Mouse (Mus musculus): ENCODE measurements at regions not wholly inside any gene's neighbourhood (a gene's known extent, or its start where the extent isn't known, plus 50 kb on each side); places are given as distances from the start of the nearest gene placed in this dataset.

DNA sequence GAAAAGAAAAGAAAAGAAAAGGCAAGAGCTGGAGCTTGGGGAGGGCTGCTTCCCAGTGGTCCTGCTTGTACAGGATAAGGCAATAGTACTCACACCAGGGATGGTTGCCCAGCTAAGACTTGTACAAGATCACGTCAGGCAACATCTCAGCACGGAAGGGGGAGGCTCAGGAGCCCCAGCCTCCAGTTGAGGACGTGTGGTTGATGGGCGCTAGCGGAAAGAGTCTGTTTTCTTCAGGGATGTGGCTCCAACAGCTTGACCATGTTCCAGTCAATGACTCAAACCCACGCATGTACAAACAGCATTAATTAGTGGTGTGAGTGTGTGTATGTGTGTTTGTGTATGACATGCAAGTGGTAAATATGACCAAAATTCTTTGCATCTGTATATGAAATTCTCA, 153.1 kb upstream of the Rpl34 start:
- no peak for DNase-seq

DNA sequence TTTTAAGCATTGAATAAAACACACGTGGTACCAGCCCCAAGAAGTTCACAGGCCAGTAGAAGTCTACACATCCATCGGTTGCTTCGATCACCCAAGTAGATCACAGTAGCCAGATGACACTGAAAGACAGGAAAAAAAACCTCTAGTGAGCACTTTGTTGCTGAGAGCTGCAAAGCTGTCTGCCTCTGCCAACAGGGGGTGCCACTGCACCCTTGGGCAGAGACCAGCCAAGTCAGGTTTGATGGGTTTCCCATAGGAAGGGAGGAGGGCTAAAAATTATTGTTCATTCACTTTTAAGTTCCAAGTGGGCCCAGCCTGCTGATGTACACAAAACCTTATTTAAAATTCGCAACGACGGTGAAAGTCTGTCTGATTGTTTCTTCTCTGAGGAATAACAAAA, 150.3 kb upstream of the Rpl34 start:
- DNase-seq: no peak

DNA sequence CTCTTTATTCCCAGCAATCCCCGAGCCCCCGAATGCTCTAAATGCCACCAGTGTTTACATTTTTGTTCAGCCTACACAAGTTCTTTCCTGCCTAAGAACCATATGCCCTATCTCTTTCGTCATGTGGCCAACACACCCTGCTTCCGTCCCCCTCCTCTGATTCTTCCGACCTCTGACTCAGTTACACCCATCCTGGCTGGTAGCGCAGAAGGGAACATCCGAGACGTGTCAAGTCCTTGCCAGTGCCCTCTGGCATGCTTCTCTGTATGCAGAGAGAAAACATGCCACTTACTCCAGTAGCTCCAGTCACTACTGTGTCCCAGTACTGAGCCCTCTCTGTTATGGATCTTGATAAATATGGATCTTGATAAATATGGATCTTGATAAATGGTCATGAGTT, 149.3 kb upstream of the Rpl34 start:
- DNase-seq: no peak

DNA sequence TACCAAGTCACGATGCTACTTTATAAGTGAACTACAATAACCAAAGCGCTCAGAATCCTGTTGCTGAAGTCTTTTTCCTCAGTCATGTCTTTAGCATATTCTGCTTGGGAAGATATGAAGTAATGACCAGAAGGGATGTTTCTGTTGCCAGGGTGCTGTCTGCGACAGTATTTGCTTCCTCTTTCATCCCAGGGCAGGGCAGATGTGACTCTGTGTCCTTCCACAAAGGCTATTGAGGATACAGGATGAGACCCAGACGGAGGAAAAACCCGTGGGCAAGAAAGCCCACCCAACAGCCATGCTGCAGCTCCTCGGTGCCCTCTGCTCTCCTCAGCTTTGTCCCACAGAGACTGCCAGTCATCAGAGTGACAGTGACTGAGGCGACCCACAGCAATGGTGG, 148.6 kb upstream of the Rpl34 start:
- DNase-seq: no peak

DNA sequence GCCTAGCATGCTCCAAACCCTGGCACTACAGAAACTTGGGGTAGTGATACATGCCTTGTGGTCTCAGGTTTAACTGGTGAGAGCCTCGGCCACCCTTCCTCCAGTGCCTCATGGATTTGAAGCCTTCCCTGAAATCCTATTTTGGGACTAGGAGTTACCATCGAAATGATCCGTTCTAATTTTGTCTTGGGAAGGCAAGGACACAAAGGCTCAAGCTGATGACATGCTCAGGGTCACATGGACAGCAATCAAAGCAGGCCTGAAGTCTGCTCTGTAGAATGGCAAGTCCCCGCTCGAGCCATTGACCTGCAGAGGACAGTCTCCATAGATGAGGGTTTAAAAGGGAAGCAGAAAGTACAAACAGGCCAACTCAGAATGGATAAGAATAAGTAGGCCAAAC, 147.8 kb upstream of the Rpl34 start:
- no peak for DNase-seq

DNA sequence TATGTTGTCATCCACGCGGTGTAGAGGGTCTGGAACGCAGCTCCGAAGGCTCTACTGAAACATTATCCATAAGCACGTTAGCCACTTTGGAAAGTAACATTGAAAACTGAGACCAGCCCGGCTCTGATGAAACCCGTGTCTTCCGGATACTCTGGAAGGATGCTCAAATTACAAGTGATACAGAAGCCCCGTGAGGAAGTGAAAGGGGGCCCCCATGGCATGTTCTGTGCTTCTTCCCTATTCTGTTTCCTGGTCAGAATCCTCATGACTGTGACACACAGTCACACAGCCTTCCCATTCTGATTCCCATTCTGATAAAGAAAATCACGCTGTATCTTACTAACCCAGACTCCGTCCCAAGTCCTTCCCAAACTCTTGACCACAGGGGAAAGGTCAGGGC, 143.5 kb upstream of the Rpl34 start:
- DNase-seq: peak; percentile 69

DNA sequence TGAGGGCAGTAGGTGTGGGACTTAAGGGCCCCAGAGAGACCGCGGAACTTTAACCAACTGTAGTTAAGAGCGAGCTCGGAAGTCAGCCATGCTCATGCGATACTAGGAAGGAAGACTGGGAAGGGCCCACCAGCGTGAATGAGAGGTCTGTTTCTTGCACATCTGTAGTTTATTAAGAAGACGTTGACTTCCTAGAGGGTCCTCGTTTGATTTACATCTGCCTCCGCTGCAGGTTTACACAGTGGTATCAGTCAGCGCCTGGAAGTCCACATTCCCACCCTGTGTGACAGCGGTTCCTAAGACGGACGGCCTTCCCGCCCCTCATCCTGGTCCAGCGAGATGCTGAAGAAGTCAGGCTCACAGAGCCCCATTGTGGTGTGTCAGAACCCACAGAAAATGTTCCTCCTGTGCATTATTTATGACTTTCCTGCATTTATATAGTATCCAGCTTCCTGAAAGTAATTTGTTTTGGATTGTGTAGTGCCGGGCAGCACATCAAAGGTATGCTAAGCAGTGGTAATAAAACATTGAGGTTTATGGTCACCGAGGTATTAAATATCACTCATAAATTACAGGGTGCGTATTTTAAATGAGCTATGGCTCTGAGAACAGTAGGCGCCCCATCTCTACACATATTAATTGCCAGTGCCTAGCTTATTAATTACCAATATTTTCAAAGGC, 136.9 kb upstream of the Rpl34 start:
- no peak for DNase-seq

DNA sequence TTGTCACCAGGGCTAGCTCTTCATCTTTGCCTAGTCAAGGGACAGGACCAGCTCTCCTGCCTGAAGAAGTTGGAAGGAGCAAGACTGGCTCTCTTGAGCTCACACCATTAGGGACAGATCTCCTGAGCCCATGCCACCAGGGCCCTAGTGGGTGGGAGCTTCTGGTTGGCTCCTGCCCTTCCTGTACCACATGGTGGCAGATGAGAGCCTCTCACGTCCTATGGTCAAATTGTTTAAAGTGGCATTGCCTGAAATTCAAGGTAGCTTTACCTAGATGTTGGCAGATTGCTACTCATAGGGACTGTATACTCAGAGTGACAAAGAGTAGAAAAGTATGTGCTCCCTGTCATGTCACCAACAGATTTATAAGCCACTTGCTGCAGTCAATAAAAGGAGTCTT, 134.6 kb upstream of the Rpl34 start:
- DNase-seq: no peak

DNA sequence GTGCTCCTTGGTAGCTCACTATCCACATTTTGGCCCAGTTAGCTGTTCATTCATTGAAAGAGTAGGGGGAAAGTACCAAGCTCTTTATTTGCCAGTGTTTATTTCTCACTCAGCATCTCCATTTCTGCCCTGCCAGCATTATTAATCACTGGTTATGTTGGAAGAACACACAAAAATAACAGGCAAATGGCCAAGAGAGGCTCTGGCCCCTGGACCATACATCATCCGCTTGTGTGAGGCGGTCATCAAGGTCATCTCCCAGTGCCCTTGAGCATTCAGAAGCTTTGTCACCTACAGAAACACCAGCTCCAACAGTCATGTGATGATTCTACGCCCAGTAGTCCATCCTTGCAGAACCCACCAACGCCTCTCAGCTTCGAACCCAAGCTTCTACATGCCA, 133.2 kb upstream of the Rpl34 start:
- no peak for DNase-seq

DNA sequence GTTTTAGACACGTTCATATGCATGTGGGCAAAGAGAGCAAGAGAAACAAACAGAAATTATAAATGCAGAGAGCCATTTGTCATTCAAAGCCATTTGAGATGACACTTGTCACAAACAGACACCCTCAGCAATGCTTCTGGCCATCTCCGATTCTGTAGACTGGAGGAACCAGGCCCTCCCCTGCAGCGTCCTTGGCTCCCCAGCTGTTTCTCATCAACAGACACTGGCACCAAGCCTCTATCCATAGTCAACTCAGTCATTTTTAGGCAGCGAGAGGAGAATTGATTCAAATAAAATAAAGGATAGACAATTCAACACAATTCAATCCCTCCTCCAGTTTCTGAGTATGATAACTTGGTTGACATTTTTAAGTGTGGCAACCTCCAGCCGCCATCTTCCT, 130.1 kb upstream of the Rpl34 start:
- no peak for DNase-seq

DNA sequence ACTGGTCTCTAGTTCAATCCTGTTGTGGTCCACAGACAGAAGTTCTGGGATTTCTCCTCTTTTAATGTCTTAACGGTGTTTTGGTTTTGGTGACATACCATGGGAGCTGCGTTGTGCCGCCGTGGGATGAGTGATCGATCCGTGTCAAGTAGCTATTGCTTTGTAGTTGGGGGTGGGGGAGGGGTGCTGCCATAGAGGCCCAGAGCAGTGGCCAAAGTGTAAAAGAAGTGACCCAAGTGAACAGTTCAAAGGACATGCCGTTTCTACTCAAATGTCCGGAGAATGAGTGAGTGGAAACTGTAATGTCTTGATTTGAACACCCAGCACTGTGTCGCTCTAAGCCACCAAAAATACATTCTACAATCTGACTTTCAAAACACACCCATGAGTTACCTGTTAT, 123.7 kb upstream of the Rpl34 start:
- DNase-seq: no peak

DNA sequence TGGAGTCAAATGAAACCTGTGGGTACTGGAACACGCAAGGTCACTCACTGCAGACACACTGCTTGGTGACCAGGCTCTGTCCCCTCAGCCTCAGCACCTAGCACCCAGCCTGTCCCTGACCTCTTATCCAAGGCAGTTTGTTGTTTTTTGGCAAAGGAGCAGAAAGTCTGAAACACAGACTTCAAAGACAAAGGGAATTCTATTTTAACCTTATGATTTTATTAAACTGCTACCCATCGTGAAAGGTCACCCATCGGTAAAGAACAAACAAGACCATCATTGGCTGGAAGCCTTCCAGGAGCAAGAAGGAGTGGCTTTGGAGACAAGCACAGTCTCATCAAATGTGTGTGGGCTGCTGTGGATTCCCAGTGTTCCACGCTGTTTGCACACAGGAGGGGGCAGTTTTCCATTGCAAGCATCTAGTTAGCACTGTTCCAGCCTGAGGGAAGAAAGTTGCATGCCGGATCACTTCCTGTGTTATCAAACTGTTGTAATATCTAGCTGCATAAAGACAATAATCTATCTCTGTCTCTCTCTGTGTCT, 120.6 kb upstream of the Rpl34 start:
- DNase-seq: no peak

DNA sequence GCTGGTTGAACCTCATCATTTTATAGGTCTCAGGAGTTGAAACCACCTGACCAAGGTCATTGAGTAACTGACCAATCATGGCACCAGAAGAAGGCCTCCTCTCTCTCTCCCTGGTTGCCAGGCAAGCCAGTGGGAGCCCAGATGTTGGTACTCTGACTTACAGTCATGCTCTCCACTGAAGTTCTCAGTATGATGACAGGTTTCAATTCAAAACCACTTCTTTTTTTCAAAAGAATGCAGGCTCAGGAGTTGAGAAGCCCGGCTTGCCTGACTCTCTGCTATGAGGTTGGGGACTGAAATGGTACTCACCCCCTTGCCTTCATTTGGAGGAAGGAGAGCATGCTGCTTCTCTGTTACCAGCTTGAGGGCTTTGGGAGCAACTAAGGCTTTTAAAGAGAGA, 111.6 kb upstream of the Rpl34 start:
- DNase-seq: no peak

DNA sequence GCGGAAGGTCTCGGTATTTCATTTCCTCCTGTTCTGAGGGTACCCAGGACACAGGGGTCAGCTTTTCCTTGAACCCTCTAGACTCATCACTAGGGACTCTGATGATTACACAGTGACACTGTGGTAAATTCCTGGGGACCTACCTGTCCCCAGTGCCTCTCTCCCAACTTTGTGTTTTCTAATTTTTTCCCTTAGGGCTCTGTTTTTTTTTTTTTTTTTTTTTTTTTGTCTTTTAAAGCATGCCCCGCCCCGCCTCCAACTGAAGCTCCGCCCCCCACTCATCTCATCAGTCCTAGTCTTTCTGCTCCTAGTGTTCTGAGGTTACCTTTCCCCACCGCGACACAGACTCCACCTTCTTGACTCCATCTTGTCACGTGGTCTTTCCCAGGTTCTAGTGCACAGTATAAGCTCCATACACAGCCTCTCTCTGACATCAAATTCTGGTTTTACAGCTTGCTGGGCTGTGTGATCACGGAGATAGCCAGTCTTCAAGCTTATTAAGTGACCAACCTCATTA, 109.8 kb upstream of the Rpl34 start:
- DNase-seq: no peak

DNA sequence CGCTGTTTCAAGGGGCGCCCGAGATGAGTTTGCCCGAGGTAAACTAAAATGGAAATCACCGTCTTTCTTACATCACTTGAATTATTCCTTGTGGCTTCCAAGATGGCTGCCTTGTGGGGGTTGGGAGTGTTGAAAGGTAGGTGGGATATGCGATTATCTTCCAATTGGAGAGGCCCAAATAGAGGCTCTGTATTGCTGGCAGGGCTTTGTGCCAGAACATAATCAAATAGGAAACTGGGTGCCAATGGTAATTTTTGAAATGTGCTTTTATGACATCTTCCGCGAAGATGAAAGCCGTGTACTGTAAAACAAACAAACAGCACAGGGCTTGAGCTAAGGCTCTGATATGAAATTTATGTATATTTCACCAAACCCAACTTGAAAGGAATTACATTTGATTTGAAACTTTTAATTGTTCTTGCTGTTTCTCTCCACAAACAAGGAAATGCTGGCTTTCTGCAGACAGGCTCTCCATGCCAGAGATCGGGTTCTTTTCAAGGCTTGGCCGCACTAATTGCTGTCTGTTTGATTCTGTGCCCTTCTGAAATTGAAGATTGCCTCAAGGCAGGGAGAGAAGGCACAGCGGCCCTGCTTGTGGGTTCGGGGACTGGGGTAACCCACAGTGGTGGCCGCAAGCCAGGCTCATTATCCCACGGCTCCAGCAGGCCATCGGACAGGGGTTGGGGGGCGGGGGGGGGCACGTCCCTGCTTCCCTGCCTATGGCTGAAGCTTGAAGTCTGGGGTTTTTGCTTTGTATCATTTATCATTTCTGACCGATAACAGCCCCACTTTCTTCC, 108.6 kb upstream of the Rpl34 start:
- DNase-seq: no peak

DNA sequence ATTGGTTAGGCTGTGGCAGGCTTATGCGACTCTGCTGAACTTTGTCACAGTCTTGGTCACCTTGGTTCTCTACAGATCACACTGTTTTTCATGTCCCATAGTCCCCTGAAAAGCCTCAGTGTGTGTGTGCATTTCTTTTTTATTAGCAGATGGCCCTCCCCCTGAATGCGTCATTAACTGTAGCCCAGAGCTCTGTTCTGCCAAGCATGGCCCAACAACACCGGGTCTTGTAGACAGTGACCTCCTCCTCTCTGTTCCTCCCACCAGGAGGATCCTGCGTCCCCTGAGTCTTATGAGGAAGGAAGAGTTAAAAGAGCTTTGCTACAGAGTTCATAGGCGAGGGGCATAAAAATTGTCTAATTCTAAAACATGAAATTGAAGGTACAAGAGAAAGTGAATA, 103.5 kb upstream of the Rpl34 start:
- no peak for DNase-seq

DNA sequence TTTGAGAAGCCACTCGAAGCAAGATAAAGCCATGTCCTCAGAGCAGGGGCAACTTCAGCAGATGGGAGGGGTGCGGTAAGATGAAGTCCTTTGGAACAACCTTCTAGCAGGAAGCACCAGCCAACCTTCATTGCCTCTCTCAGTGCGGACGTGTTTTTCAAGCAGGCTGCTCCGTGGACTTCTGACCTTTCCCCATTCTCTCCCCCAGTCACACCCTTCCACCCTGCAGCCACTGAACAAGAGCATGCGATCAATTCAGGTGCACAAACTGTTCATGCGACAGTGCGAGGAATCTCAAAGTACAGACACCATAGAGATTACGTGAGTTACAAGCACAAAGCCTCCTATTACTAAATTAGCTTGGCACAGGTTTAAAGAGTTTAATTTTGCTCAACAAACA, 102.9 kb upstream of the Rpl34 start:
- DNase-seq: no peak

DNA sequence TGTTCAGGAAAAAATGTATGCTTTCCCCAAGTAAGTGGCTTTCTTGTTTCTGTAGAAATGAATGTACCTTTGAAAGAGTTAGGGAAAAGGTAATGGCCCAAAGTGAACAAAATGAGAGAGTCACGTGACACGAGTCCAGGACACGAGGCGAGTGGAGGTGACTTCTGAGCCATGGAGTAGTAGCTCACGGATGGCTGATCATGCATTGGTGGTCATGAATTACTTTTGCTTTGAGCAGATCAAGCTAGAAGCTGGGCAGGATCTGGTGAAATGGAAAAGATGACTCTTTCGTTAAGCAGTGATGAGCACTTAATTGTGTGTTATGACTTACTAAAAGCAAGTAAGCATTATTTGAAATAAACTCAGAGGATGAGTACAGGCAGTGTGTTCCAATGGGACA, 101.6 kb upstream of the Rpl34 start:
- no peak for DNase-seq

DNA sequence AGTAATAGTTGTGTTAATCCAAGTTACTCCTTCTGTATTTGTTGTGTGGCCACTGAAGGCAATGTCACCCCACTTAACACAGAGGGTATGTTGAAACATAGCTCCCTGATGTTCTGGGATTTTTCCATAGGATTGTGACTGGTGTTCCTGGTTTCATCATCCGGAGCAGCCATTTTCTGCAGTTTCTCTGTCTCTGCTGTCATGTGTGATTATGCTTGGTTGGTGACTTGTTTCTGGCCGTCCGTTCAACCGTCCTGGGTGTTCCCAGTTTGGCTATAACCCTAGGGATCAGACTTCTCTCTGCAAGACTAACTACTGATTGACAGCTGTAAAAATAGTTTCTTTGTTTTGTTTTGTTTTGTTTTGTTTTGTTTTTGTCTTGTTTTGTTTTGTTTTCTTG, 98.1 kb upstream of the Rpl34 start:
- DNase-seq: no peak

DNA sequence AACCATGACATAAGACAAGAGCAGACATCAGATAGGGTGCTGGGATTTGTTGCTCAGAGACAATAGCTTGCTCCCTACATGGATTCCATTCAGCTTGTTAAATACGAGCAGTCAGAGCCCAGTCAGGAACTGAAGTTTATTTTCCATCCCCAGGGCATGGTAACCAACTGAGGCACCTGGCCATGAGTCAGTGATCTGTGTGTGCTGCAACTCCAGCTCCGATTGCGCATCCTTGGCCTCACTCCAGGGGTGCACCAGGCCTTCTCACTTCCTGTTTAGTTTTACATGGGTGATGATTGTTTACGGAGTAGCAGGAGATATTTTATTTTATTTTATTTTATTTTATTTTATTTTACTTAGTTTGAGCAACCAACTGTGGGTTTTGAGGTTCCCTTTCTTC, 97.7 kb upstream of the Rpl34 start:
- DNase-seq: no peak

DNA sequence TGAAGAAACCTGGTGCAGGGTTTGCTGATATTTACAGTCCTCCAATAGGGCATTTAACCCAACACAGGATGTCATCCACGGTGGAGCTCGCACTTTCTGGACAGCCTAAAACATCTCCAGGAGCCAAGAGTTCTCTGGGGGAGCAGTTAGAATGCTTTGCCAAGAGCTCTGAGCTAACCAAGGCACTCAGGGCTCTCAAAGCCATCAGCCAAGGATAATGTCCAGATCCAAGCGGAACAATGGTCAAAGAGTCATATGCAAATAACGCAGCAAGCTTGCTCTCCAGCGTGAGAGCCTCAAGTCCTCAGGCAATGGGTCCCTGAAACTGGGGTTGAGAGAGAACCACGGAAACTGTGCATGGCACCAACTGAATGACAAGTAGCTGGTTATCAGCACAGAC, 96.8 kb upstream of the Rpl34 start:
- no peak for DNase-seq

DNA sequence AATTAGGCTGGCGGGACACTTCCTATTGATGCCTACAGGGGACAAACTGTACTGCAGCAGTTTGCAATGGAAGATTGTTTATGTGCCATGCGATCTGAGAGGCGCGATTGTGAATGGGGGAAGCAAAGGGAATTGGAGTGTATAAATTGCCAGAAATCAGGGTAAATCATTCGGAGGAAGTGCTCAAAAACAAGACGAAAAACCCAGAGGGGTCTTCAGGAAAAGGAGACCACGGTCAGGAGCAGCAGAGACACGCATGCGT, 89.6 kb upstream of the Rpl34 start:
- DNase-seq: no peak

DNA sequence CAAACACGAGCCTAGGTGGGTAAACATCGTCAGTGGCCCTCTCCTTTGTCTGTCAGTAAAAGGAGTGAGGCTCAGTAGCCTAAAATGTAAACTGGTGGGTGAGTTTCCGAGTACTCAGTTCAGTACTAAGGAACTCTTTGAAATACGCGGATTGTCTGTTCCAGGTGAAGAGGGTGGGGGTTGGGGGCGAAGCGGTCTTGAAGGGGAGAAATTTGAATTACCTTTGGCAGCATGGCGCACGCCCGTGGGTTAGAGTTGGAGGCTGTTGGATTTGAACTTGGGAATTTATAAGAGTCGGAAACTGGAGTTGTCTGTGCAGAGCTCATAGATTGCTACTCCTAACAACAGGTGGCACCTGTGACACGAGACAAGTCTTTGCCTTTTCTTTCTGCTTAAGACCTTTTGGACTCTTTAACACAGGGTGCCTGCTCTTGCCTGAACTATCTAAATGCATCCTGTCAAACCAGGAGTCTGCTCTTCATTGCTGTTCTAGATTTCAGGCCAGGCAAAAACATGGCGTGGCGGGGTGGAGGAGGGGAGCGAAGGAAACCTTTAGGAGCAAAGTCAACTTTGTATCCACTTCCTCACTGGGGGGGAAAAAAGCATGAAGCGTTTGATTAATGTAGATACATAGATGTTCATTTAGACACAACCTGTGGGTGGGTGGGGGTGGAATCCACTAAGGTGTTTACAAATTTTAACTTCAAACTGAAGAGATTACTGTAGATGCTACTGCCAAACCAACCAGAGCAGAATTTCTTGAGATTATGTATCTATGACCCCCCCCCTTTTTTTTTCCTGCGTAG, 89.0 kb upstream of the Rpl34 start:
- no peak for DNase-seq

DNA sequence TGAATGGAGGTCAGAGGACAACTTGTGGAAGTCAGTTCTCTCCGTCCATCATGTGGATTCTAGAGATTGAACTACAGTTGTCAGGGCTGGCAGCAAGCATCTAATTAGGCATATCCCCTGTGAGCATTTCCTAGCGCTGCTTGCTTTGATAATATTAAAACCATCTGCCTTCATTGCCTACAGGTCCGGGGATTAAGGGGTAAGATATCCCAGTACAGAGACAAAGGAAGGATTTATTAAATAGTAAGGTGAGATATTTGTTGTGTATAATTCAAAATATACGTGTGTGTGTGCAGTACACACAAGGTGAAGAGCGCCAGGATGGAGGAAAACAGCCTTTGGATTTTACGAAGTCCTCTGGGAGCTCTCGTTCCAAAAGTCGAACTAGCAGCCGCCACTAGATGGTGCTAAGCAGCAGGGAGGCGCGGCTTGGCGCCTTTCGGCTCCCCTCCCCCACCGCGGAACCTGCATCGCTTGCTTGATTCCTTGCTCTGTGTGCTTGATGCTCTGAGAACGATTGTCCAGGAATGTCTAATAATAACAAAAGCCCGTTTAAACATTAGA, 88.4 kb upstream of the Rpl34 start:
- DNase-seq: peak; percentile 73
